Mouse (Mus musculus): Measurements from ENCODE around the gene Abtb1. TPM values are rescaled to one million over a fixed set of nuclear protein-coding genes. Genes with fewer than 3 reads are reported as not detected.

The Abtb1 gene
- total RNA-seq (2021), result 10 to 100 TPM; 39.7 to 40.5 TPM
- long read RNA-seq, experiment 1, transcript Abtb1-201 (12 exons, 1,845 nt), result major isoform, 15 of 42 reads
- long read RNA-seq, experiment 1, partial matches to known transcripts, result 3 of 42 reads
- long read RNA-seq, experiment 1, other reads (novel, unspliced or antisense), result 24 of 42 reads
- long read RNA-seq, experiment 2, transcript Abtb1-201 (12 exons, 1,845 nt), result major isoform, 10 of 32 reads
- long read RNA-seq, experiment 2, partial matches to known transcripts, result 2 of 32 reads
- long read RNA-seq, experiment 2, other reads (novel, unspliced or antisense), result 20 of 32 reads

DNA sequence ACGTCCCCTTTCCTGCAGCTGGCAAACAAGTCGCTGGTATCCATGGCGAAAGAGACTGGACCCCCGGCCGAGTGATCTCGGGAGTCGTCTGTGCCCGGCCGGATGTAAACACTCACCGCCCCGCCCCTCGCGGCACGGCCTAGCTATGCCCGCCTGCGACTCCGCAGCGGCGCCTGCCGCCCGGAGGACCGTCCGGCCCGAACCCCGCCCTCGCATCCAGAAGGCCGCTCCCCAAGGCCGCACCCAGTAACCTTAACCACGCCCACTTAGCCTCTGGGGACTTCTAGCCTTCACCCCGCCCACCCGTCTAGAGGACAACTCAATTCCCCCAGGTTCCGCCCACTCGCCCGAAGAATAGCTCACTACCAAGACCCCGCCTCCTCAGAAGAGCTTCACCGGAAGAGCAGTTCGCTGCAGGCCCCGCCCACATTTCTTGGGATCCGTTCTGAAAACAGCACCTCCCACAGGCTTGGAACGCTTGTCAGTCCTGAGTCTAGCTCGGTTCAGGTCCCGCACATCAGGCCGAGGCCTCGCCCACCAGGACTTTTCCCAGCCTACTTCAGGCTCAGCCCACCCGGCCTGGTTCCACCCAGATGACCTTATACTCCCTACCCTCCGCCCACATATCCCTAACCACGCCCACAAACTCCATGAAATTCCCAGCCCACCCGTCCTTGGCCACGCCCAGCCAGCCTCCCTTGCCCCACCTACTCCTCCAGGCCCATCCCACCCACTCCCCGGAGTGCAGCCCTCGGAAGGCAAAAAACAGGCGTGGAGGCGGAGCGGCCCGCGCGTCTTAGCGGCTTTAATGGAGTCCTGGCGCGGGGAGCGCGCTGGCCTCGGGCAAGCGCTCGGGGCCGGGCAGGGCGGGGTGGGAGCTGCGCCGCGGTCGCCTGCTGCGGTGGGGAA lies at the start of gene Abtb1:
Abtb1 (minus strand) TSS at position 204 of the 909 bp plus-strand sequence.
- peak; percentile 61 for TF ChIP-seq CTCF (IDR thresholded peaks at IDR 0.05)
- intact Hi-C loops (cut with DNase I), result no loop called here
- Histone ChIP-seq H3K4me3 (peak within 1 kb of the TSS; percentile 93), H3K27ac (peak within 1 kb of the TSS; percentile 94)
- DNase-seq (ENCODE audit: extremely low spot score in 1 of 2, low spot score in 2 of 2), result peak; percentile 97 to 98

- no peak overlapping the region for H3K4me3 ChIP-seq
- H3K27ac ChIP-seq, result no peak overlapping the region
- DNase-seq (ENCODE audit: extremely low spot score in 1 of 2, low spot score in 2 of 2), result no peak
- intact Hi-C loops (cut with DNase I), result loop anchor here (5.0 kb wide), 1 partner anchor 779 kb away; no protein-coding TSS in a partner anchor
- no peak for TF ChIP-seq CTCF (IDR thresholded peaks at IDR 0.05)
Observed at GRCm38 (mm10) chr6:88890832-88891231, 49.0 kb upstream of the Abtb1 start.

DNA sequence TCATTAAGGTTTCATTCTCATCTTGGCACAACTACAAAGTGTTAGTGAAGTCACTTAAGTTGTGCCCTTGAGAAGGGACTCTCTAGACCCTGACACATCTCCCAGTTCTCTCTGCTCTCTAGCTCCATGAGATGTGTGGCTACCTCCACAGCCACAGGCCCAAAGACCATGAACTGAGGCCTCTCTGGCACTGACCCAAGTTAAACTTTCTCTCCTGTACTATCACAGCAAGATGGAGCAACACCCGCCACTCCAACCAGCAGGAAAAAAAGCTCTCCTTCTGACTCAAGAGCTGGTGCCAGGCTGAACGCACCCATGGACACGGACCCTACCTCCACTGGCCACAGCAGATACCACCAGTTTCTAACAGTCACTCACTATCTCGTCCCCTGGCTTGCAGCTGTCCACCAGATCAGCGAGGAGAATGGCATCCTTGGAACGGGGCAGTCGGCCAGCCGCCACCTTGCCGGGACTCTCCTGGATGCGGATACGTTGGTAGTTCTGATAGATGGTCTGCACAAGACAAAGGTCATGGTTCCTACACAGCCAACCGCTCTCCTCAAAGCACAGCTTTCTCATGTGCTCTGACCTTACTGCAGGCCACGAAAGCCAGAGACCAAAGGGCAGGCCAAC lies 47.7 kb upstream of the Abtb1 start:
- DNase-seq (ENCODE audit: extremely low spot score in 1 of 2, low spot score in 2 of 2), result no peak
- intact Hi-C loops (cut with DNase I), result loop anchor here (5.0 kb wide), 1 partner anchor 777 kb away; no protein-coding TSS in a partner anchor
- Histone ChIP-seq H3K4me3 (no peak overlapping the region), H3K27ac (no peak overlapping the region)
- no peak for TF ChIP-seq CTCF (IDR thresholded peaks at IDR 0.05)

DNA sequence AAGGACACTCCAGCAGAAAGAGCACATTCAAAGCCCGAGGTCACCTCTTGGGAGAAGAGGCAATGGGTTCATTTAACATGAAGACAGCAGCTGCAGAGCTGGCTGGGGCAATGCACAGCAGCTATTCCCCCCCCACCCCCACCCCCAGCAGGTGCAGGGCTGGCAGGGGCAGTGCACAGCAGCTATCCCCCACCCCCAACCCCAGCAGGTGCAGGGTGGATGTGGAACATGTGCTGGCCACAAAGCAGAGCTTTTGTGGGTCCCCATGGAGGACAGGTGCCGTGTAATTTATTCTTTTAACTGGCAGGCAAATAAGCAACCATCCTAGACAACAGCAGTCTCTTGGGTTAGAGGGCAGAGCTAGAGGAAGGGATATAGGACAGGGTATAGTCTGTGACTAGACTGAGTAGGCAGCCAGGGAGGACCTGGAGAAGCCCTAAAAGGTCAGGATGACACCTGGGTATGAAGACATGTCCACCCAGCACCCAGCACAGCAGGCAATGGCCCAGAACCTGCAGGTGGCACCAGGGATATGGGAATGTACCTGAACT lies 44.7 kb upstream of the Abtb1 start:
- Histone ChIP-seq H3K27ac (no peak overlapping the region), H3K4me3 (no peak overlapping the region)
- intact Hi-C loops (cut with DNase I), result no loop called here
- no peak for DNase-seq (ENCODE audit: extremely low spot score in 1 of 2, low spot score in 2 of 2)
- no peak for TF ChIP-seq CTCF (IDR thresholded peaks at IDR 0.05)

- intact Hi-C loops (cut with DNase I), result no loop called here
- Histone ChIP-seq H3K4me3 (no peak overlapping the region), H3K27ac (no peak overlapping the region)
- no peak for TF ChIP-seq CTCF (IDR thresholded peaks at IDR 0.05)
- no peak for DNase-seq (ENCODE audit: extremely low spot score in 1 of 2, low spot score in 2 of 2)
Observed at GRCm38 (mm10) chr6:88885644-88886416, 44.0 kb upstream of the Abtb1 start.

GRCm38 (mm10) chr6:88884690-88885089 lies 42.9 kb upstream of the Abtb1 start:
- no peak for DNase-seq (ENCODE audit: extremely low spot score in 1 of 2, low spot score in 2 of 2)
- TF ChIP-seq CTCF (IDR thresholded peaks at IDR 0.05), result no peak
- Histone ChIP-seq H3K4me3 (no peak overlapping the region), H3K27ac (no peak overlapping the region)
- intact Hi-C loops (cut with DNase I), result no loop called here

DNA sequence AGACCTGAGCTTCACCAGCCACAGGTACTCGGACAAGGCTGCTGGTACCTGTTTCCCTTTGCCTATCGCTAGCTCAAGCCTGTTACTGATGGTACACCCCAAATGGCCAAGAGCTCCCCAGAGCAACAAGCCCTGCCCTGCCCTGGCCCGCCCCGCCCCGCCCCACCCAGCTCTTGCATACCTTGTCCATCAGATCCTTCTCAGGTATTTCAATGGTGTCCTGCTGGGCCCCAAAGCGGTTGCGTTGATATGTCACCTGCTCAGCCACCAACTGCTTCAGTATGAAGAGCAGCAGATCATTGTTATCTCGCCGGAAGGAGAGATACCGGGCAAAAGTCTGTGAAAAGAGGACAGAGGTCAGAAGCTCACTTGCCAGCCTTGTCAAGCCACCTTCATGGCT lies 42.4 kb upstream of the Abtb1 start:
- TF ChIP-seq CTCF (IDR thresholded peaks at IDR 0.05), result no peak
- Histone ChIP-seq H3K4me3 (no peak overlapping the region), H3K27ac (no peak overlapping the region)
- no peak for DNase-seq (ENCODE audit: extremely low spot score in 1 of 2, low spot score in 2 of 2)
- intact Hi-C loops (cut with DNase I), result no loop called here

GRCm38 (mm10) chr6:88881334-88881733 lies 39.5 kb upstream of the Abtb1 start:
- no peak for TF ChIP-seq CTCF (IDR thresholded peaks at IDR 0.05)
- H3K27ac ChIP-seq, result no peak overlapping the region
- no peak for DNase-seq (ENCODE audit: extremely low spot score in 1 of 2, low spot score in 2 of 2)
- H3K4me3 ChIP-seq, result no peak overlapping the region
- intact Hi-C loops (cut with DNase I), result no loop called here

DNA sequence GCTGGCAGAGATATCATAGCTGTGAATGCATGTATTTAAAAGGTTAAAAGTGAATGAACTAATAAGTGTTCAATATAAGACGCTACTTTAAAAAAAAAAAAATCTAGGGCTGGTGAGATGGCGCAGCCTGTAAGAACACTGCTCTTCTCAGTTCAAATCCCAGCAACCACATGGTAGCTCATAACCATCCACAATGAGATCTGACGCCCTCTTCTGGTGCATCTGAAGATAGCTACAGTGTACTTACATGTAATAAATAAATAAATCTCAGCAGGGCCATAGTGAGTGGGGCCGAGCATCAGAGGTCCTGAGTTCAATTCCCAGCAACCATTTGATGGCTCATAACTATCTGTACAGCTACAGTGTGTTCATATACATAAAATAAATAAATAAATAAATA lies 37.7 kb upstream of the Abtb1 start:
- Histone ChIP-seq H3K4me3 (no peak overlapping the region), H3K27ac (no peak overlapping the region)
- no peak for DNase-seq (ENCODE audit: extremely low spot score in 1 of 2, low spot score in 2 of 2)
- peak; percentile 32 for TF ChIP-seq CTCF (IDR thresholded peaks at IDR 0.05)
- intact Hi-C loops (cut with DNase I), result no loop called here

GRCm38 (mm10) chr6:88874868-88875508 lies 33.2 kb upstream of the Abtb1 start, which contains the start of gene Podxl2:
Podxl2 (minus strand) TSS chr6:88875044.
- intact Hi-C loops (cut with DNase I), result no loop called here

More at GRCm38 (mm10) chr6:88874868-88875508, 33.2 kb upstream of the Abtb1 start, which contains the start of gene Podxl2:
- TF ChIP-seq CTCF (IDR thresholded peaks at IDR 0.05), result no peak
- Histone ChIP-seq H3K27ac (peak within 1 kb of the TSS; percentile 53; the same call in 1 of the 2 replicates), H3K4me3 (peak within 1 kb of the TSS; percentile 71)
- DNase-seq (ENCODE audit: extremely low spot score in 1 of 2, low spot score in 2 of 2), result peak; percentile 86
